Mouse (Mus musculus) heart, embryonic 16.5 days (tissue): ENCODE data around the gene Tmprss11d. TPM values are rescaled to one million over a fixed set of nuclear protein-coding genes. Genes with fewer than 3 reads are reported as not detected.
"Not testable (repeated sequence)": the region's sequence is repeated elsewhere in the genome, so short reads cannot be mapped to it uniquely, and the experiment has no call there.

Experiments used
- ATAC-seq: fragments of 200-750 bp; cut with Nextera tagmentation; replicated peaks from 2 replicates; pipeline ENCODE4 v1.8.0; 2017; ENCODE audit warnings: moderate number of reproducible peaks; ENCODE audit not compliant: insufficient read depth, low FRiP score; ENCODE audit errors: extremely low read depth
- H3K27ac ChIP-seq: fragments of 300-500 bp; sonication (generic); 2 replicates; pipeline ENCODE4 v1.5.1; 2014; ENCODE audit warnings: mild to moderate bottlenecking, low read length, control low read depth, moderate library complexity
- H3K27me3 ChIP-seq: fragments of 300-500 bp; sonication (generic); 2 replicates; pipeline ENCODE4 v1.6.1; 2014; ENCODE audit warnings: low read length, mixed read lengths; ENCODE audit not compliant: control insufficient read depth, insufficient read depth
- H3K36me3 ChIP-seq: fragments of 300-500 bp; sonication (generic); 2 replicates; pipeline ENCODE4 v1.6.1; 2014; ENCODE audit not compliant: control insufficient read depth, insufficient read depth
- H3K4me1 ChIP-seq: fragments of 300-500 bp; sonication (generic); 2 replicates; pipeline ENCODE4 v1.6.1; 2014; ENCODE audit warnings: low read length, mixed read lengths; ENCODE audit not compliant: control insufficient read depth, insufficient read depth
- H3K4me2 ChIP-seq: fragments of 300-500 bp; sonication (generic); 2 replicates; pipeline ENCODE4 v1.6.1; 2014; ENCODE audit warnings: low read depth, mild to moderate bottlenecking, control low read depth, low read length
- H3K4me3 ChIP-seq: fragments of 300-500 bp; sonication (generic); 2 replicates; pipeline ENCODE4 v1.5.1; 2014; ENCODE audit warnings: mild to moderate bottlenecking, control low read depth, low read length
- H3K9ac ChIP-seq: fragments of 300-500 bp; sonication (generic); 2 replicates; pipeline ENCODE4 v1.6.1; 2014; ENCODE audit warnings: low read length, control low read depth
- H3K9me3 ChIP-seq: fragments of 300-500 bp; sonication (generic); replicated peaks from 2 replicates; pipeline ENCODE4 v1.6.1; 2016; ENCODE audit warnings: low read length; ENCODE audit not compliant: control insufficient read depth
- WGBS: fragments of 180-500 bp; shearing (Covaris S2); extraction: QIAGEN DNeasy Blood & Tissue Kit; methylation state at CpG from one replicate; pipeline ENCODE4 v1.1.7; 2014; 5-methylcytosine and 5-hydroxymethylcytosine counted together
- polyA plus RNA-seq: library from polyadenylated mRNA; unstranded; fragments of >200 nt; fragmentation: Nextera tagmentation; extraction: Ambion mirVana; gene quantifications from 2 replicates; pipeline ENCODE4 v1.2.1, GENCODE M21; 2015

The Tmprss11d gene
- polyA plus RNA-seq, 1 experiment from 2014 or later = 0.18 TPM

GRCm38 (mm10) chr5:86318018-86318956, 54.9 kb downstream of the Tmprss11d start:
- Histone ChIP-seq H3K4me2 (peak overlapping the region; percentile 48), H3K4me3 (peak overlapping the region; percentile 39)
- not testable (repeated sequence) for H3K27me3 ChIP-seq, H3K9me3 ChIP-seq, ATAC-seq, H3K27ac ChIP-seq, H3K4me1 ChIP-seq, H3K9ac ChIP-seq, H3K36me3 ChIP-seq
- WGBS = 46% methylated on average over 25 of the region's 30 CpGs

GRCm38 (mm10) chr5:86306116-86306515, 67.1 kb downstream of the Tmprss11d start:
- no peak overlapping the region for H3K27ac ChIP-seq
- H3K9me3 ChIP-seq = no peaks in the 10 kb centered on the region
- no peak overlapping the region for H3K4me3 ChIP-seq
- peak; percentile 70; the same call in 1 of the 2 replicates for ATAC-seq
- no peak overlapping the region for H3K4me2 ChIP-seq
- H3K27me3 ChIP-seq = no peaks in the 10 kb centered on the region
- H3K4me1 ChIP-seq = no peaks in the 10 kb centered on the region
- WGBS = 28% methylated on average over 5 of the region's 5 CpGs
- H3K9ac ChIP-seq = no peak overlapping the region
- no peaks in the 10 kb centered on the region for H3K36me3 ChIP-seq

DNA sequence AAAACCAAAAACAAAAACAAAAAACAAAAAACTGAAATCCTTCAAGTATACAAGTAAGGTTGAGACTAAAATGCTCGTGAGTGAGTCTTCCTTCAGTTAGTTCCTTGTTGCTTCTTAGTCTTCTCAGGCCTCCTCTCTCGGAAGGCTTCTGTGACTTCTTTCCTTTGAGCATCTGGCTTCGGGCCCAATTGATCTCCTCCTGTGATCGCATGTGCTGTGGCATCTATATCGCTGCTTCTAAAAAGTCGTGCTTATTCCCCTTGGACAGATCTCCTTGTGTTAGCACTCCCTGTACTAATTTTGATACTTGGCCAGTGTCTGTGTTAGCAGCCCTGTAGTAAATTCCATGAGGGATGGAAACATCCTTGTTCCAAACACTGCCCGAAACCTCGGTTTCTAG, 69.3 kb downstream of the Tmprss11d start:
- H3K4me3 ChIP-seq = no peak overlapping the region
- H3K36me3 ChIP-seq = no peaks in the 10 kb centered on the region
- no peak overlapping the region for H3K4me2 ChIP-seq
- H3K9ac ChIP-seq = no peak overlapping the region
- no peaks in the 10 kb centered on the region for H3K9me3 ChIP-seq
- H3K27me3 ChIP-seq = no peaks in the 10 kb centered on the region
- no peaks in the 10 kb centered on the region for H3K4me1 ChIP-seq
- 76% methylated on average over 8 of the region's 8 CpGs for WGBS
- H3K27ac ChIP-seq = no peak overlapping the region
- ATAC-seq = no peak

DNA sequence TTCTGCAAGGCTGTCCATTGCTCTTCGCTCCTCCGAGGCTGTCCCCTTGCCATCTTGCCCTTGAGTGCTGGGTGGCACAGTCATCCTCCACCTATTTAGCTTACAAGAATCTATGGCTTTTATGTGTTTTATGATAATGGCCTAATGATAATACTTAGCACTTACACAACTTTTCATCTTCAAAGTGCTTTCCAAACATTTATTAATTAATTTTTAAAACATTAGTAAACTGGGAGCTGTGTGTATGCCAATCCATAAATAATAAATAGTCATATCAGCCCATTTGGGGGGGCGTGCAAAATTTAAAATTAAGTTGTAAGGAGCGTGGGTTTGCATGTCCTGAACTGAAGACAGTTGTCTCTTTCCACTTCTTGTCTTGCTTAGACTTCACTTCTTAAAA, 84.0 kb downstream of the Tmprss11d start, which contains the start of gene Tmprss11c:
Gene Tmprss11c, minus strand, starts transcription at position 101 of the 400 bp plus-strand sequence.
- Histone ChIP-seq H3K9ac (no peak within 1 kb of the TSS), H3K4me1 (no peaks in the 10 kb centered on the region), H3K36me3 (no peaks in the 10 kb centered on the region), H3K9me3 (no peaks in the 10 kb centered on the region), H3K27ac (no peak within 1 kb of the TSS), H3K4me2 (no peak within 1 kb of the TSS), H3K4me3 (no peak within 1 kb of the TSS), H3K27me3 (no peaks in the 10 kb centered on the region)
- WGBS = 71% methylated on average over 4 of the region's 4 CpGs
- ATAC-seq = no peak

Other genes starting within 250 kb of the Tmprss11d start
- 7.1 and 7.7 TPM in 2 replicates for gene Uba6, start 200.6 kb downstream of the Tmprss11d start, polyA plus RNA-seq
- gene Gnrhr, start 175.5 kb downstream of the Tmprss11d start, polyA plus RNA-seq = not detected in 2 replicates
- gene Tmprss11c, start 84.1 kb downstream of the Tmprss11d start, polyA plus RNA-seq = not detected in 2 replicates
- not detected in 2 replicates for gene Tmprss11a, start 95.6 kb upstream of the Tmprss11d start, polyA plus RNA-seq
- gene Tmprss11g, start 145.2 kb upstream of the Tmprss11d start, polyA plus RNA-seq = 0.20 TPM in 1 of 2 replicates, not detected in the other